Mouse (Mus musculus): ENCODE measurements around the gene Slc30a1. TPM values are rescaled to one million over a fixed set of nuclear protein-coding genes. Genes with fewer than 3 reads are reported as not detected.

The Slc30a1 gene
- polyA plus RNA-seq, 1 experiment = 19.9 TPM

DNA sequence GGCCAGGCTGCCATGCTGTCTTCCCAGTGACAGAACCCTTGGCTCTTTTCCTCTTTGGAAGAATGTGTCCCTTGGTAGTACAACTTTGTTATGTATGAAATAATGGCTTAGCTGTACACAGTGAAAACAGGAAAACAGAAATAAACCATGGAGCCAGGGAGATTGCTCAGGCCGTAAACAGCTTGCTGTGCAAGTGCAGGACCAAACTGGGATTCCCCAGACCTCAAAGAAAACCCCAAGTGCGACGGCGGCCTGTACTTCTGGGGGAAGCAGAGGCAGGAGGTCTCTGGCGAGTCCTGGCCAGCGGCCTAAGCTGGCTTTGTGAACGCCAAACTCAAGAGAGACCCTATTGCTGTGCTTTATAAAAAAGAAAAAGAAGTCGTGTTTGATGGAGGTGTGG, 42.0 kb downstream of the Slc30a1 start:
- TF ChIP-seq POLR2A (IDR thresholded peaks at IDR 0.05; ENCODE audit: low read depth, low read length) = no peak
- no peak for TF ChIP-seq CTCF (conservative IDR thresholded peaks at IDR 0.05; ENCODE audit: insufficient read depth, insufficient read length, low read depth, low read length)
- Histone ChIP-seq H3K36me3 (ENCODE audit: control insufficient read depth, insufficient read depth, low read length) (no peaks in the 10 kb centered on the region), H3K27ac (ENCODE audit: insufficient read depth, low read depth, low read length) (no peak overlapping the region), H3K4me3 (ENCODE audit: insufficient read depth, low read depth, low read length) (no peak overlapping the region), H3K4me1 (ENCODE audit: control insufficient read depth, insufficient read depth, low read length) (peaks cover 8% of the 10 kb centered on the region; the same call in 1 of the 2 replicates), H3K27me3 (replicated peaks; ENCODE audit: control insufficient read depth, insufficient read depth, low read length) (no peaks in the 10 kb centered on the region)
- DNase-seq = no peak
- 87% methylated on average over 8 of the region's 8 CpGs for WGBS

DNA sequence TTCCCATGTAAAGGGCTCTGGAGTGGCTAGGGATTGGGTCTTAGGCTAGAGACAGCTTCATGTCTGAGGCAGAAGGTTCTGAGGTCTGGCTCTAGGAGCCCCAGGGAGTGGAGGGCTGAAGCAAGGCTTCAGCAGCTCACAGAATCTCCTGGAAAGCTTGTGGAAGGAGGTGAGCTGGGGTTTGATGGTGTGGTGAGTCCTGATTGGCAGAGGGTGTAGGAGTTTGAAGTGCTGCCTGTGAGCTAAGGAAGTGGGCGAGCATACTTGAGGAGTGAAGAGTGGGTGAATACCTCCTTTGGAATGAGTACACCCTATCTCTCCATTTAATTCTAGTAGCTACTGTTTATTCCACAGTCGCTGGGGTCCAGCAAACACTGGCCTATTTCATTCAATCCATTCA, 44.0 kb downstream of the Slc30a1 start:
- no peak overlapping the region for H3K27ac ChIP-seq (ENCODE audit: insufficient read depth, low read depth, low read length)
- H3K4me1 ChIP-seq (ENCODE audit: control insufficient read depth, insufficient read depth, low read length) = peaks cover 17% of the 10 kb centered on the region
- H3K4me3 ChIP-seq (ENCODE audit: insufficient read depth, low read depth, low read length) = no peak overlapping the region
- DNase-seq = no peak
- 68% methylated on average over 2 of the region's 2 CpGs for WGBS
- H3K27me3 ChIP-seq (replicated peaks; ENCODE audit: control insufficient read depth, insufficient read depth, low read length) = no peaks in the 10 kb centered on the region
- TF ChIP-seq POLR2A (IDR thresholded peaks at IDR 0.05; ENCODE audit: low read depth, low read length) = no peak
- no peak for TF ChIP-seq CTCF (conservative IDR thresholded peaks at IDR 0.05; ENCODE audit: insufficient read depth, insufficient read length, low read depth, low read length)
- H3K36me3 ChIP-seq (ENCODE audit: control insufficient read depth, insufficient read depth, low read length) = no peaks in the 10 kb centered on the region

DNA sequence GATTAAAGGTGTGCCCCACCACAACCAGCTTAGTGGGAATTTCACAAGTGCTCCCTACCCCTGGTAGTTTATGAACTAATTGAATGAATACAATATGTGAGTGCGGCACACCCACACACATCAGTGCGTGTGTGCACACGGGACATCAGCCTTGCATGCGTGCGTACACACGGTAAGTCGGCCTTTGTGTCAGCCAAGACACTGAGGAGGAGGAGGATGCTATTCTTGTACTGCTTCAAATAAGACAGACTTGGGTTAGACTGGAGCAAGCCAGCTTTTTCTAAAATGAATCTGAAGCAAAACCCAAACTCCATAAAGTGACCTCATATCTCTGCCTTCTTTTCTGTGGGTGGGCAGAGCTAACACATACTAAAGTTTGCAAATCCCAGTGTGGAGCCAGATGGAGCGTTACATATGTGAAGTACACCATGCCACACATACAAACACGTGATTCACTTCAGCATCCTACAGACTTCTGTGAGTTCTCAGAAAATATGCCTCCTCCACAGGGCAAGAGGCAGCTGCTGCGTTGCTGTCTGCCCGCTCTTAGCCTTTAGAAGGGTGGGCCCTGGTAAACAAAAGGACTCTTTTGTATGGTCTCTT, 46.3 kb downstream of the Slc30a1 start:
- TF ChIP-seq CTCF (conservative IDR thresholded peaks at IDR 0.05; ENCODE audit: insufficient read depth, insufficient read length, low read depth, low read length) = no peak
- TF ChIP-seq POLR2A (IDR thresholded peaks at IDR 0.05; ENCODE audit: low read depth, low read length) = no peak
- 91% methylated on average over 11 of the region's 11 CpGs for WGBS
- Histone ChIP-seq H3K27me3 (replicated peaks; ENCODE audit: control insufficient read depth, insufficient read depth, low read length) (no peaks in the 10 kb centered on the region), H3K36me3 (ENCODE audit: control insufficient read depth, insufficient read depth, low read length) (no peaks in the 10 kb centered on the region), H3K4me3 (ENCODE audit: insufficient read depth, low read depth, low read length) (no peak overlapping the region), H3K27ac (ENCODE audit: insufficient read depth, low read depth, low read length) (no peak overlapping the region), H3K4me1 (ENCODE audit: control insufficient read depth, insufficient read depth, low read length) (peaks cover 21% of the 10 kb centered on the region)
- no peak for DNase-seq

DNA sequence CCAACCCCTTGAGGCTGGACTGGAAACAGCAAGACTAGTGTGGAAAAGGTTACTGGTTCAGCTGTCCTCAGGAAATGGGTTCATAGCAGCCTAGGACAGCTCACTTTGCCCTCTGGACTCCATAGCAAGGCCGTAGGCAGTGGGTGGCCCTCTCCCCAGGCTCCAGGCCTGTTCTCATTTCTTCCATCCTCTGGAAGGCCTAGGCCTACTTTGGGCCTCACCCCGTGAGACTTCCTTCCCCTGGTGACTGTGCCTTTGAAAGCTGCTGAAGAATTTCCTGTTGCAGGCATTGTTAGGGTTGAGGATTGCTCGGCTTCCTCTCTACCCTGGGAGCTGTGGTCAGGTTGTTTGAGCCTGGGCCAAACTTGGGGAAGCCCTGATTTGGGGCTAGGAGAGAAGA, 48.5 kb downstream of the Slc30a1 start:
- Histone ChIP-seq H3K4me3 (ENCODE audit: insufficient read depth, low read depth, low read length) (no peak overlapping the region), H3K4me1 (ENCODE audit: control insufficient read depth, insufficient read depth, low read length) (peaks cover 21% of the 10 kb centered on the region), H3K36me3 (ENCODE audit: control insufficient read depth, insufficient read depth, low read length) (no peaks in the 10 kb centered on the region), H3K27ac (ENCODE audit: insufficient read depth, low read depth, low read length) (peak overlapping the region; percentile 93), H3K27me3 (replicated peaks; ENCODE audit: control insufficient read depth, insufficient read depth, low read length) (no peaks in the 10 kb centered on the region)
- DNase-seq = peak; percentile 76
- TF ChIP-seq POLR2A (IDR thresholded peaks at IDR 0.05; ENCODE audit: low read depth, low read length) (no peak), CTCF (conservative IDR thresholded peaks at IDR 0.05; ENCODE audit: insufficient read depth, insufficient read length, low read depth, low read length) (no peak)
- WGBS = 53% methylated on average over 3 of the region's 3 CpGs

DNA sequence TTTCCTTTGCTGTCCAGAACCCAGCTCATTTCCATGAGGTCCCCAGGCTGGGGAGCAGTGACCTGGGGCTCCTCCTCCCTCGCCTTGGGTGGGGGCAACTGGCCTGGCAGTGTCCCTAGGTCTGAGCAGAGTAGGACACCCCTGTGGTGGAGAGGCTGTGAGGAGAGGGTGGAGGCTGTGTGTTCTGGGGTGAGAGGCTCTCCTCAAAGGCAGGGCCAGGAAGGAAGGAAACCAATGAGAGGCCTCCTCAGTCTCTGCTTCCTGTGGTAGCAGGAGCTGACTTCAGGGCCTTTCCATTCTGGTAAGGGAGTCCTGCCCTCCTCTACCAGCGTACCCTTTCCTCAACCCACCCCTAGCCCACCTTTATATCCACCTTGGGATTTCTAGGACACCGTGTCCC, 49.7 kb downstream of the Slc30a1 start:
- Histone ChIP-seq H3K27ac (ENCODE audit: insufficient read depth, low read depth, low read length) (peak overlapping the region; percentile 93), H3K4me3 (ENCODE audit: insufficient read depth, low read depth, low read length) (peak overlapping the region; percentile 41), H3K27me3 (replicated peaks; ENCODE audit: control insufficient read depth, insufficient read depth, low read length) (no peaks in the 10 kb centered on the region), H3K36me3 (ENCODE audit: control insufficient read depth, insufficient read depth, low read length) (no peaks in the 10 kb centered on the region), H3K4me1 (ENCODE audit: control insufficient read depth, insufficient read depth, low read length) (peaks cover 21% of the 10 kb centered on the region)
- peak; percentile 69 for DNase-seq
- no peak for TF ChIP-seq CTCF (conservative IDR thresholded peaks at IDR 0.05; ENCODE audit: insufficient read depth, insufficient read length, low read depth, low read length)
- no peak for TF ChIP-seq POLR2A (IDR thresholded peaks at IDR 0.05; ENCODE audit: low read depth, low read length)
- 64% methylated on average over 3 of the region's 3 CpGs for WGBS

DNA sequence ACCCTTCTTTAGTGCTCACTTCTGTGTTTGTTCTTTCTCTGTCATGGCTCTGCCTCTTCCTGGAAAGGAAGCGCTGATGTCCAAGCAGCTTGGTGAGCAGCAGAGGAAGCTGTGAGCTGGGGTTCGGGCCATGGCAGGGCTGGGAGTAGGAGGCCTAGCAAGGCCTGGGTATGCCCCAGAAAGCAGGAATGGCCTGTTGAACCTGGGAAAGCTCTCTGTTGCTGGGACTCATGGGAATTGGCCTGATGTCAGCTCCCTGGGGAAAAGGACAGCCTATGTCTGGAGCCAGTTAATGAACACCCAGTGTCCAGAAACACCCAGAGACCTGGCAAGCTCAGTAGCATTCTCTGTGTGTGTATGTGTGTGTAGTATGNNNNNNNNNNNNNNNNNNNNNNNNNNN, 50.3 kb downstream of the Slc30a1 start:
- peak; percentile 96 for DNase-seq
- Histone ChIP-seq H3K27ac (ENCODE audit: insufficient read depth, low read depth, low read length) (peak overlapping the region; percentile 93), H3K4me3 (ENCODE audit: insufficient read depth, low read depth, low read length) (peak overlapping the region; percentile 41), H3K27me3 (replicated peaks; ENCODE audit: control insufficient read depth, insufficient read depth, low read length) (no peaks in the 10 kb centered on the region), H3K36me3 (ENCODE audit: control insufficient read depth, insufficient read depth, low read length) (no peaks in the 10 kb centered on the region), H3K4me1 (ENCODE audit: control insufficient read depth, insufficient read depth, low read length) (peaks cover 21% of the 10 kb centered on the region)
- 43% methylated on average over 2 of the region's 2 CpGs for WGBS
- TF ChIP-seq CTCF (conservative IDR thresholded peaks at IDR 0.05; ENCODE audit: insufficient read depth, insufficient read length, low read depth, low read length) (no peak), POLR2A (IDR thresholded peaks at IDR 0.05; ENCODE audit: low read depth, low read length) (no peak)

DNA sequence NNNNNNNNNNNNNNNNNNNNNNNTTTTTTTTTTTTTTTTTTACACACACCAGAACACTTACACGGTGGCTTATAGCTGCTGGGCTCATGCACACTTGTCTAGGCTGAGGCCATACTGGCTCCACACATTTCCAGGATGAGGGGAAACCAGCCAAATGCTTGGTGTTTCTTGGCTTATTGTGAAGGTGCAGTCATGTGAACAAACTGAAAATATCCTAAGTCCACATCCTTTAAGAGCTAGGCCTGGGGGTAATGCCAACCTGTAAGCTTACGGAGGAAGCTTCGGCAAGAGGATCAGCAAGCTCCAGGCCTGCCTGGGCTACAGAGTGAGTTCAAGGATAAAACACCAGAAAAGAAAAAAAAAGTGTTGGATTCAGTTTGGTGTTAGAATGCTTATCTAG, 50.8 kb downstream of the Slc30a1 start:
- 9% methylated on average over 2 of the region's 3 CpGs for WGBS
- TF ChIP-seq POLR2A (IDR thresholded peaks at IDR 0.05; ENCODE audit: low read depth, low read length) = no peak
- no peak for TF ChIP-seq CTCF (conservative IDR thresholded peaks at IDR 0.05; ENCODE audit: insufficient read depth, insufficient read length, low read depth, low read length)
- peak overlapping the region; percentile 93 for H3K27ac ChIP-seq (ENCODE audit: insufficient read depth, low read depth, low read length)
- no peaks in the 10 kb centered on the region for H3K36me3 ChIP-seq (ENCODE audit: control insufficient read depth, insufficient read depth, low read length)
- peaks cover 21% of the 10 kb centered on the region for H3K4me1 ChIP-seq (ENCODE audit: control insufficient read depth, insufficient read depth, low read length)
- H3K27me3 ChIP-seq (replicated peaks; ENCODE audit: control insufficient read depth, insufficient read depth, low read length) = no peaks in the 10 kb centered on the region
- no peak overlapping the region for H3K4me3 ChIP-seq (ENCODE audit: insufficient read depth, low read depth, low read length)
- peak; percentile 90 for DNase-seq
